Mouse (Mus musculus): ENCODE results near the gene Scrt2.
"Not testable (repeated sequence)": the region's sequence is repeated elsewhere in the genome, so short reads cannot be mapped to it uniquely, and the experiment has no call there.

Scrt2 gene

DNA sequence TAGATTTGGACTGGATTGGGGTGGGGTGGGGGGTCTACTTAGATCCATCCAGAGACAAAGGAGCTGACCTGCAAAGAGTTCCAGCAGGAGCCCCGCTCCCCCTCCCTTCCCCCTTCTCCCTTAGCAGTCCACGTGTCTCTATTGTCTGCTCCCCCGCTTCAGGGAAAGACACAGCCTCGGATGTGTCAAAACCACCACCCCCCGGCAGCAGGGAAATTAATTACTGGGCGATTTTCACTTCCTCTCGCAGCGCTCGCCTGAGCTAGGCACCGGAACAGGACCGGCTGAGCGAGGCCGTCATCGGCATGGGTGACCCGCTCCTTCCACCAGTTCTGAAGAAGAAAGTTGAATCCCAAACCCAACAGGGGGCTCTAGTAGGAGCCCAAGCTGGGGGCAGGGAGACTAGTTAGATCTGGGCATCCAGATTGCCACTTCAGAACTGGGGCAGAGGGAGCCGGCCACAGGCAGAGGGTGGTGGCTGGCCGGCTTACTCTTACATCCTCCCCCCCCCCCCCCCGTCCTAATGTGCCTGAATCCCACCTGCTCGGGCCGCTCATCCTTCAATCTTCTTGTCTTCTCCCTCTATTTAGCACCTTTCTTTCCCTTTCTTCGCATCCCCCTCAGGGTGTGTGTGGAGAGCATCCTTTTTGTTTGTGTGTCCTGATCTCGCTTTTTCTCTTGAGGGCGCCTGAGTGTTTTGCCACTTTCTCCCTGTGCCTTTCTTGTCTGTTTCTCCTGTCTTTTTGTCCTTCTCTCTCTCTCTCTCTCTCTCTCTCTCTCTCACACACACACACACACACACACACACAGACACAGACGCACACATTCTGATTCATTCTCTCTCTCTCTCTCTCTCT is at the start of gene Scrt2:
Gene Scrt2 (plus strand): TSS at position 845 of the 857 bp plus-strand sequence.
- DNase-seq (ENCODE audit: low read depth, low spot score): no peak

DNA sequence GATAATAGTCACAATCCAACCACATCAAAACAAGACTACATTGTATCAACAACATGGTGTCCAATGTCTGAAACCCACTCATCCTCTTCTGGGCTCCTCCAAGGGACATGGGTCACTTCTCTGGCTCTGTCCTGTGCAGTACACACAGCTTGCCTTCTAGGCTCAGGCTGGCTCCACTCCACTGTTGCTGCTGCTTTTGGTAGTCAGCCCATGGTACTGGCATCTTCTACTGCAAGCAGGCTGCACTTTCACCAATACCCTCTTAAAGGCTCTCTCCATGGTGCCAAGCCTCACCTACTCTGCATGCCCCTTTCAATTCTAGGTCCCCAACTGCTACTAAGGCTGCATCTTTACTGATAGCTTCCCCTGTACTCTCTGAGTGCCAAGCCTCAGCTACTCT is 41.2 kb upstream of the Scrt2 start:
- DNase-seq (ENCODE audit: low read depth, low spot score): no peak

DNA sequence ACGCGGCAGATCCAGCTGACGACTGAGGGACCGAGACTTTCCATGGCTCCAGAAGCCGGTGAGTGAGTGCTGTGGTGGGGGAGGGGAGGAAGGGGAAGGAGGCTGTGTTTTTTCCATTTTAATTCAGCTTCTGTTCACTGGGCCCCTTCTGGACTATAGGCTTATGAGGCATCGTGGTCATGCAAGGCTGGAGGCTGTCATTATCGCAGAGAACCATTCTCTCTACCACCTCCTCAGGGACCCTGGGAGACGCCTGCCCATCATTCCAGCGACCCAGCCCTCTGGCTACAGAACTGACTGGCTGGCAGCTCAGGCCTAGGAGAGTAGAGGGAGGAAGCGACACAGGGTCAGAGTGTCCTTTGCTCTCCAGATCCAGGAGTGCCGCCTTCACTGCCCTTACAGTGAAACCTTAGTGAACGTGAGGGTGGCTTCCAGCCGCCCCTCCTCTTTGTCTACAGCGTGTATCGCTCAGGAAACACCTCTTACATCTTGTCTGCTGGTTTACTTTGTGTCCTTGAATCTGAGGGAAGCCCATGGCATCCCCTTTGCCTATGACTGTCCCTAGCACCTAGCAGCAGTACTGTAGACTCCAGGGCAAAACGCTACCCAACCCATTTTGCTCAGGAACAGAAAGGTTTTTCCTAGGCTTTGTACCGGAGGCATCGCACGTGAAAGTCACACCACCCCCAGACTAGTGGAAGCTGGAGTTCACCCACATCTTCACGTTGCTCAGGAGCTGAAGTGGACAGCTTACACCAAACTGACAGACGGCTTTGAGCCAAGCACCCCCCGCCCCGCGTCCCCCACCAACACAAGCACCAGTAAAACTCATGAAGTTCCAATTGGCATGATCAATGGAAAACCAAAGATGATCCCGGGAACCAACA is 34.0 kb upstream of the Scrt2 start:
- no peak for DNase-seq (ENCODE audit: low read depth, low spot score)

- no peak for DNase-seq (ENCODE audit: low read depth, low spot score)
These were observed 33.0 kb upstream of the Scrt2 start for GRCm38 (mm10) chr2:152048003-152048980.

DNA sequence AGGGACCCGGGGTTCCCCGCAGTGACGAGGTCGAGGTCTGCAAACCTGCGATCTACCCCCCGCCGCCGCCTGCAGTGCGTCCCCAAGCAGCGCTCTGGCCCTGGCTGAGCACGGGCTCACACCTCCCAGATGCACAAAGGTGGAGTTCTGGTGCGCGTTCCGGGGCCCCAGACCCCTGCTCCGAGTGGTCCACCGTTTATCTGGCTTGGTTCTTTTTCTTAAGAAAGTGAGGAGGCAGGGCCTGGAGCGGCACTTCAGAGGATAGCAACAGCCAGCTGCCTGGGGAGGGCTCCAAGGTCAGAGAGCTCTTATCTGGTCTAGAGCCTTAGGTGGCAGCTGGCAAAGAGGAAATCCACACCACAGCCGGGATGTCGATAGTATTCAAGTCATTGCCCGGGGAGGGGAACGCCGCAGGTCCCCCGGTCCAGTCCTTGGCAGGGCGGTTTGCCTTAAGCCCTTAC is 32.3 kb upstream of the Scrt2 start:
- no peak for DNase-seq (ENCODE audit: low read depth, low spot score)

- DNase-seq (ENCODE audit: low read depth, low spot score): no peak
These were observed 31.6 kb upstream of the Scrt2 start for GRCm38 (mm10) chr2:152049611-152050270.

GRCm38 (mm10) chr2:152050316-152050715 is 31.0 kb upstream of the Scrt2 start:
- DNase-seq (ENCODE audit: low read depth, low spot score): no peak

GRCm38 (mm10) chr2:152051985-152052384 is 29.3 kb upstream of the Scrt2 start:
- no peak for DNase-seq (ENCODE audit: low read depth, low spot score)

DNA sequence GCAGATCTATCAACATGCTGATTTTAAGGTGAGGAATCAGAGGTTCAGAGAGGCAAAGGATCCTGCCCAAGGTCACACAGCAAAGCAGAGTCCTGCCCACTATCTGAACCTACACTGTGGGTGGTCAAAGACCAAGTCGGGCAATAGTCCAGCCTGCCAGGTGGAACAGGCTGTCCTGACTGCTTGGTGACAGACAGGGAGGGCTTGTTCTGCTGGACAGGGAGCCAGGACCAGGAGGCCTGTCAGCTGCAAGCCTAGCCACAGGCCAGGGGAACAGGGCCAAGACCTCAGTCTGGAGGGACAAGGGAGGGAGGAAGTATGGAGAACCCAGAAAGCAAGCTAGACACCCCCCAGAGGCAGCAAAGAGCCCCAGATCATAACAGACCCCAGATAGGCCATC is 25.9 kb upstream of the Scrt2 start:
- DNase-seq (ENCODE audit: low read depth, low spot score): no peak

DNA sequence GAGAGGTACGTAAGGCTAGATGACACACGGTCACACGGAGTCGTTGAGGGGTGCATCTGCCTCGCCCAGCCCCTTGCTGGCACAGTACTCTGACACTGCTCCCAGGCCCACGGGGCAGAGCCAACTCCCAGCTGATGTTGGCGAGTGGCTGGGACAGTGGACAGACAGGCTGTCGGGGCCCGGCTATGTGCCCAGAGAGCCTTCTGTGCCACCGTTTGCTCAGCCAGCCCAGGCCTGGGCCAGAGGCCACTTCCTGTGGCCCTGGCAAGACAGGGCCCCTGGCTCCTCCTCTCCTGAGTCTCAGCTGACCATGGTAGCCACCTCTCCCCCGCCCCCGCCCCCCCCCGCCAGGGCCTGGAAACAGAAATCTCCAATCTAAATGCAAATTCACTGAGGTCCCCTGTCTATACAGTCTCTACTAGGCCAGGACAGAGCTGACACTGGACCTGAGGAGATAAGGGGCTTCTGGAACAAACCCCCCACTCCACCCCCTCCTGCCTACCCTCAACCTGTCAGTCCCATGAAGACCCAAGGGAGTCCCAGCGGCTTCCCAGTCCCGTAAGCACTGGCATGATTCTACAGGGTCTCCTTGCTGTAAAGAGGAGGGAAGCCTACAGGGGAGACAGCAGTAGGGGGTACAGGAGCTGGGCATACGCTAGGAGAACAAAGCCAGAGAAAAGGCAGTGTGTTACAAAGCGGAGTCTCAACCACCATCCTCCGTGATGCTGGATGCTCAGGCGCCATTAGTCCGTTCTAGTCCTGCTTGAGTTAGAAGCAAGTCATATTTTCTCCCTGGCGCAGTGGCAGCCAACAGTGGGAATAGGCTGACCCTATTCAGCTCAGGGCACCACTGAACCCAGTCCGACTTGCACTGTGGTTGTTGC is 24.7 kb upstream of the Scrt2 start:
- no peak for DNase-seq (ENCODE audit: low read depth, low spot score)

GRCm38 (mm10) chr2:152057252-152057563 is 24.1 kb upstream of the Scrt2 start:
- no peak for DNase-seq (ENCODE audit: low read depth, low spot score)

- DNase-seq (ENCODE audit: low read depth, low spot score): not testable (repeated sequence)
These were observed 18.5 kb upstream of the Scrt2 start for GRCm38 (mm10) chr2:152062817-152063216.

GRCm38 (mm10) chr2:152068660-152069433 is 12.5 kb upstream of the Scrt2 start:
- DNase-seq (ENCODE audit: low read depth, low spot score): no peak

GRCm38 (mm10) chr2:152069434-152069786 is 11.9 kb upstream of the Scrt2 start:
- no peak for DNase-seq (ENCODE audit: low read depth, low spot score)

DNA sequence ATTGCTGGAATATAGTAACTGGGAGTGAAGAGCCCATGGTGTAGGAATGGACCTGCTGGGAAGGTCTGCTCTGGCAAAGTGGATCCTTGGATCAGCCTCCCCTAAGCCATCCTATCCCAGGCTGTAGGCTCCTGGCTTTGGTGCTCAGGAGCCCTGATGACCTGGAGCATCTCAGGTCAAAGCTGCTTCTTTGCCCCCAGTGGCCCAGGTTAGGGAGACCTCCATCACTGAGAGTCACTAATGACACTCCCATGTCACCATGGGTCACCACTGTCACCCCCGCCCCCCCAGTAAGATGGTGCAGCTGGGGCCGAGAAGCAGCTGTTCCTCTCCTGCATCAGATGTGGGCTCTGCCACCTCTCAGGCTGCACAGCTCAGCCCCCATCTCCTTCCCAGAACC is 11.4 kb upstream of the Scrt2 start:
- DNase-seq (ENCODE audit: low read depth, low spot score): no peak

GRCm38 (mm10) chr2:152074521-152074920 is 6.8 kb upstream of the Scrt2 start:
- no peak for DNase-seq (ENCODE audit: low read depth, low spot score)

- no peak for DNase-seq (ENCODE audit: low read depth, low spot score)
These were observed 5.9 kb upstream of the Scrt2 start for GRCm38 (mm10) chr2:152075294-152075889.

DNA sequence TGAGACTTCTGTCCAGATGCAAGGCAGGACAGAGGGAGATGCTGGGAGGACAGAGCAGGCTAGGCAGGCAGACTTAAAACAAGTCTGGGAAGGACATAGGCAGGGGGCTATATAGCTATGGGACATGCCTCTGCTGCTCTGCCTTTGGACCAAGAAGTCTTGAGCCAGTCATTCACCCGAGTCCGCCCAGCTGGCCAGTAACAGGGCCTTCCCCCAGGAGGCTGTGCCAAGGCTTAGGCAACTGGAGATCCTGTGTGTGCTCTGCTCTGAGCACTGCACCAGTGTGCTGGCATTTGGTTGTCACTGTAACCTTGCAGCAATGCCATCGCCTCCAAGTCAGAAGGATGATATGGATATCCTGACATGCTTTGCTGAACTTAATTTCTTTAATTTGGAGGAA is 4.0 kb upstream of the Scrt2 start:
- DNase-seq (ENCODE audit: low read depth, low spot score): no peak
